Mouse (Mus musculus) layer of hippocampus, adult 9-11 months (tissue): ENCODE measurements at regions not wholly inside any gene's neighbourhood (a gene's known extent, or its start where the extent isn't known, plus 50 kb on each side); places are given as distances from the start of the nearest gene placed in this dataset.
A peak's percentile ranks its signal among the peaks of the same experiment; 100 is the strongest.
"Not testable (repeated sequence)": the region's sequence is repeated elsewhere in the genome, so short reads cannot be mapped to it uniquely, and the experiment has no call there.

Experiments
- DNase-seq: peaks from one replicate; pipeline ENCODE4 v3.0.0; 2022

GRCm38 (mm10) chr2:94772801-94773200 is 334.9 kb upstream of the Api5 start:
- DNase-seq: peak; percentile 4

DNA sequence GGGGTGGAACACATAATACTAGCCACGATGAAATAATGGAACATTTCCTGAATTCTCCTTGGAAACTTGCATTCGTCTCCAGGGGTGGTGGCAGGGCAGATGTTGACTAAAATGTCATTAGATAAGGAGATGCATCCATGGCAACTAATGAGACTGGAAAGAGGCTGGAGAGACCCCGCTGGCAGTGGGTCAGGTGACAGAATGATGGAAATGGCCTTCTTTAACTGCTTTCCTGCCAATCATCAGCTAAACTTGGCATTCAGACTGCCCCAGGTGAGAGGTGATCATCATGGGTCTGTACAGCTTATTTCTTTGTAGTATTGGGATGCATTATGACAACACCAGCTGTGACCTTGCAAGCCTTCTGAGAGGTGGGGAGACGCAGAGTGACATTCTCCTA is 334.3 kb upstream of the Api5 start:
- DNase-seq: no peak

- DNase-seq: no peak
Observed at GRCm38 (mm10) chr2:94766524-94766923, 328.6 kb upstream of the Api5 start.

DNA sequence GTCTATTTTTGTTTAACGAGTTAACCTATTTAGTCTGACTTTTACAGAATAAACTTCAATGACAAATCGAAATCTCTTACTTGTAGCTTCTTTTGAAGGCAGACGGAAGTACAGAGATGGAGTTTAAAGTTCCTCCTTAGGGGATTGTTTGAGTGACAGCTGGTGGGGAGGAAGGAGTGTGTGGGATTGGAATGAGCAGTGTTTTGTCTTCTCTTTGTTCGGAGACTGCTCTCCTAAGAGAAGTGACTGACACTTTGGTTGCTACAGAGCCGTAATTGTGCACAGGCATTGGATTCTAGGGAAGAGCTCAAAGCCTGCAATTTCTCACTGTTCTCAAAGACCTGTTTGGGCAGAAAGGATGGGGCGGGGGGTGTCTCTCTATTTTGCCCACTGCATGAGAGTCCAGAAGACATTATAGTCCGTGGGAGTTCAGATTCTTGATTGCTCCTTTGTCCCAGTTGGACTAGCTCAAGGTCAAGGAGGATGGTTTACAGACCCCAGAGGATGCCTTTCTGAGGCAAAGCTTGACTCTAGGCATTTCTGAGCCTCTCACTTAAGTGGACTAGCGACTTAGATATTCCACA is 327.0 kb upstream of the Api5 start:
- no peak for DNase-seq

- DNase-seq: no peak
Observed at GRCm38 (mm10) chr2:94764451-94764850, 326.5 kb upstream of the Api5 start.

- DNase-seq: peak; percentile 60
Observed at GRCm38 (mm10) chr2:94748161-94748711, 310.3 kb upstream of the Api5 start.

DNA sequence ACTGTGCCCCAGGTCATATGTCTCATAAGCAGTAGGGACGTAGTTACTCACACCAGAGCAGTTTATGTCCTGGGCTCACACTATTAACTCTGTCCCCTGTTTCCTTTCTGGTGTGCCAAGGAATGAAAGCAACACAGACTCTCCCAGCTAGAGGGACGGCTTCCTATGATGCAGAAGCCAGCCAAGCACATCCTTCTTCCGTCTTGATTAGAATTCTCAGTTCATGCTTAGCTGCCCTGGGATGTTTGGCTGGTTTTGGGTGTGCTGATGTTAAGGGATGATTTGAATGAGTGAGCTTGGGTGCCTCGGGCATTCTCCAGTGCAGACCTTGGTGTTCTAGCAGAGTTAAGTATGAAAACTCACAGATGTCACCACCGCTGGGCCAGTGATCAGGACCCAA is 291.9 kb upstream of the Api5 start:
- DNase-seq: no peak

- no peak for DNase-seq
Observed at GRCm38 (mm10) chr2:94699383-94699782, 261.4 kb upstream of the Api5 start.

GRCm38 (mm10) chr2:94695212-94695611 is 257.3 kb upstream of the Api5 start:
- no peak for DNase-seq

DNA sequence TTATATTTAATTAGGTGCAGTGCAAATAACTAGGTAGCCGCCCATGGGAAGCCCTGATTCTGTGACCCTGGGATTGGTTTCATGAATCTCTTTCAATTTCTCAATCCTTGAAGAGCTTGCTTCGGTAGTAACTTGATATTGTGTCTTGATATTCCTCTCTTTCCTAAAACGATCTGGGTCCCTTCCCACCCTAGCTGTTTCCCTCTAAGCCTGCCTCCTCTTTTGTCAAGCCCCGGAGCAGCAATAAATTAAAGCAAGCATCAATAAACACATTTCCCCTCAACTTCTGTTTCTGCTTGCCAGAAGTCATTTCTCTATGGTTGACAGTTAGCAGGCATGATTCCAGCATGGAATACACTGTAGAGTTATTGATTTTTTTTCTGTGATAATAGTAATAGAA is 252.6 kb upstream of the Api5 start:
- DNase-seq: no peak

DNA sequence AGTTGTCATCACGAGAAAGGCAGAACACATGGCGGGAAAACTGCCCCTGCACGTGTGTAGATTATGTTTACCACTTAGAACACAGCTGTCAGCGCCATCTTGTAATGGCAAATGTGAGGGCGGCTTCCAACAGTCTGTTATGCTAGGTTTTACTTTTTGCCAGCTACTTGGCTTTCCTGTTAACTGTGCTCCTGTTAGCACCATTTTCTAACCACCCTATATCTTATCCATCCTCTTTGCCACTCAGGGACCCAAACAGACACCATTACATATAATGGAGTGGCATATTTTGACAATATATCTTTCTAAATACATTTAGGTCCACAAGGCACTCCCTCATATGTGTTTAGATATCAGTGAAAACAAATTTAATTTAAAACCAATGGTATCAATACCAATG is 247.7 kb upstream of the Api5 start:
- not testable (repeated sequence) for DNase-seq

DNA sequence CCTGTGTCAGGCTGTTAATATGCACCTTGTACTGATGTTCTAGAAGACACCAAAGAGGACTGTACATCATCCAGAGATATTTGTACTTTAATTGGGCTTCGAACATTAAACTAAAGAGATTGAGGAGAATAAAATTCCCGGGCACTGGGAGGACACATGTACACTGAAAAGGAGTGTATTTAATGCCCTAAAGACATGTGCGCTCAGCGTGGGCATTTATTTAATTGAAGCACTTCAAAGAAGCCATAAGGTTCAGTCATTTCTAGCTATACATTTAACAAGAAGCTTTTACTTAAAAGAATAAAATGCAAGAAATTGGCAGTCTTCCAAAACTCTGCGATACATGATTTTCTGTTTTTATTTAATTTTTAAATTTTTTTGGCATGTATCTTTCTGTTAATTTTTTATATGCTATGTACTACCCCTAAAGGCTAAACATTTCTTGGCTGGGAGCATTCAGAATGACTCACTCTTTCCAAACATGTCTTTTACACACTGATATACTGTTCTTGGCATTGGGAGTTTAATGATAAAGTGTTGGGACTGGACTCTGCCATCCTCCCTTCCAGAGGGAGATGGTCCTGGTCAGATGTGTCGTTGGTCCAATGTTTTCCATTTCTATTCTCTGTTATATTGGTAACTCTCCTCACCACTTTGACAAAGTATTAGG is 242.3 kb upstream of the Api5 start:
- no peak for DNase-seq

- no peak for DNase-seq
Observed at GRCm38 (mm10) chr2:94665850-94666249, 227.9 kb upstream of the Api5 start.

GRCm38 (mm10) chr2:94658426-94658825 is 220.5 kb upstream of the Api5 start:
- no peak for DNase-seq
